Mouse (Mus musculus) heart, postnatal 0 days (tissue): ENCODE results near the gene Pde4a. TPM values are rescaled to one million over a fixed set of nuclear protein-coding genes. Genes with fewer than 3 reads are reported as not detected.

Experiments used
- ATAC-seq: fragments of 200-750 bp; cut with Nextera tagmentation; 2 replicates; pipeline ENCODE4 v1.8.0; 2017; ENCODE audit warnings: low read depth, moderate number of reproducible peaks, moderate library complexity; ENCODE audit not compliant: insufficient read depth
- DNase-seq: peaks from one replicate; pipeline ENCODE4 v3.0.0-alpha.2; 2016; ENCODE audit warnings: low spot score
- H3K27ac ChIP-seq: fragments of 300-500 bp; sonication (generic); 2 replicates; pipeline ENCODE4 v1.5.1; 2014; ENCODE audit warnings: low read depth, mild to moderate bottlenecking
- H3K27me3 ChIP-seq: fragments of 300-500 bp; sonication (generic); 2 replicates; pipeline ENCODE4 v1.6.1; 2014; ENCODE audit warnings: low read length, mixed read lengths; ENCODE audit not compliant: control insufficient read depth, insufficient read depth
- H3K36me3 ChIP-seq: fragments of 300-500 bp; sonication (generic); replicated peaks from 2 replicates; pipeline ENCODE4 v1.6.1; 2014; ENCODE audit warnings: low read length, mixed read lengths; ENCODE audit not compliant: control insufficient read depth, insufficient read depth
- H3K4me1 ChIP-seq: fragments of 300-500 bp; sonication (generic); 2 replicates; pipeline ENCODE4 v1.6.1; 2014; ENCODE audit warnings: antibody characterized with exemption; ENCODE audit not compliant: control insufficient read depth, insufficient read depth
- H3K4me2 ChIP-seq: fragments of 300-500 bp; sonication (generic); 2 replicates; pipeline ENCODE4 v1.6.1; 2014; ENCODE audit warnings: low read depth, mild to moderate bottlenecking, low read length, moderate library complexity
- H3K4me3 ChIP-seq: fragments of 300-500 bp; sonication (generic); 2 replicates; pipeline ENCODE4 v1.5.1; 2014; ENCODE audit warnings: low read depth, low read length
- H3K9ac ChIP-seq: fragments of 300-500 bp; sonication (generic); replicated peaks from 2 replicates; pipeline ENCODE4 v1.6.1; 2014; ENCODE audit warnings: low read depth, low read length, mixed read lengths
- H3K9me3 ChIP-seq: fragments of 300-500 bp; sonication (generic); replicated peaks from 2 replicates; pipeline ENCODE4 v1.6.1; 2016; ENCODE audit warnings: low read length; ENCODE audit not compliant: control insufficient read depth
- CTCF ChIP-seq: IDR thresholded peaks from 2 replicates; pipeline ENCODE4 v1.5.1; 2016; ENCODE audit warnings: antibody characterized with exemption, control low read depth, low read depth
- EP300 ChIP-seq: IDR thresholded peaks from 2 replicates; pipeline ENCODE4 v1.6.1; 2016; ENCODE audit warnings: antibody characterized with exemption, low read depth
- WGBS: fragments of 180-500 bp; shearing (Covaris S2); extraction: QIAGEN DNeasy Blood & Tissue Kit; methylation state at CpG from one replicate; pipeline ENCODE4 v1.1.7; 2014; 5-methylcytosine and 5-hydroxymethylcytosine counted together
- polyA plus RNA-seq: library from polyadenylated mRNA; unstranded; fragments of >200 nt; fragmentation: Nextera tagmentation; extraction: Ambion mirVana; gene quantifications from 2 replicates; pipeline ENCODE4 v1.2.1, GENCODE M21; 2015
- total RNA-seq: library from RNA; depleted of rRNA; stranded (reverse); fragments of >200 nt; gene quantifications from 2 replicates; pipeline ENCODE4 v1.2.3, GENCODE M21; 2014; ENCODE audit warnings: low replicate concordance

Gene Pde4a
- total and polyA plus RNA-seq, 2 experiments from 2014 or later = 14.6 to 17.5 TPM

GRCm38 (mm10) chr9:21206848-21207247 is 41.3 kb downstream of the Pde4a start:
- DNase-seq = no peak
- 88% methylated on average over 6 of the region's 6 CpGs for WGBS
- peaks cover 47% of the 10 kb centered on the region for H3K36me3 ChIP-seq
- H3K4me2 ChIP-seq = no peak overlapping the region
- H3K27me3 ChIP-seq = no peaks in the 10 kb centered on the region
- ATAC-seq = no peak
- no peaks in the 10 kb centered on the region for H3K9me3 ChIP-seq
- H3K9ac ChIP-seq = no peak overlapping the region
- H3K4me1 ChIP-seq = no peaks in the 10 kb centered on the region
- H3K4me3 ChIP-seq = no peak overlapping the region
- H3K27ac ChIP-seq = no peak overlapping the region
- TF ChIP-seq CTCF (no peak), EP300 (no peak)

- Histone ChIP-seq H3K4me2 (no peak overlapping the region), H3K9me3 (no peaks in the 10 kb centered on the region), H3K4me1 (no peaks in the 10 kb centered on the region), H3K27me3 (no peaks in the 10 kb centered on the region), H3K9ac (no peak overlapping the region), H3K27ac (no peak overlapping the region), H3K36me3 (peaks cover 48% of the 10 kb centered on the region), H3K4me3 (no peak overlapping the region)
- DNase-seq (no peak), ATAC-seq (no peak)
- TF ChIP-seq EP300 = no peak
- 79% methylated on average over 2 of the region's 2 CpGs for WGBS
Observed at GRCm38 (mm10) chr9:21208626-21209025, 43.1 kb downstream of the Pde4a start.

GRCm38 (mm10) chr9:21210821-21211220 is 45.3 kb downstream of the Pde4a start:
- TF ChIP-seq CTCF = no peak
- no peak for TF ChIP-seq EP300
- no peaks in the 10 kb centered on the region for H3K9me3 ChIP-seq
- H3K36me3 ChIP-seq = peaks cover 38% of the 10 kb centered on the region
- no peak overlapping the region for H3K9ac ChIP-seq
- H3K4me1 ChIP-seq = no peaks in the 10 kb centered on the region
- H3K4me2 ChIP-seq = no peak overlapping the region
- H3K4me3 ChIP-seq = no peak overlapping the region
- DNase-seq = no peak
- WGBS = 76% methylated on average over 6 of the region's 6 CpGs
- H3K27me3 ChIP-seq = no peaks in the 10 kb centered on the region
- H3K27ac ChIP-seq = no peak overlapping the region
- ATAC-seq = no peak

GRCm38 (mm10) chr9:21211624-21212023 is 46.1 kb downstream of the Pde4a start:
- ATAC-seq (no peak), DNase-seq (no peak)
- Histone ChIP-seq H3K27me3 (no peaks in the 10 kb centered on the region), H3K4me2 (no peak overlapping the region), H3K4me3 (no peak overlapping the region), H3K9ac (no peak overlapping the region), H3K36me3 (peaks cover 33% of the 10 kb centered on the region), H3K9me3 (no peaks in the 10 kb centered on the region), H3K27ac (no peak overlapping the region), H3K4me1 (no peaks in the 10 kb centered on the region)
- TF ChIP-seq CTCF (no peak), EP300 (no peak)
- WGBS = 83% methylated on average over 7 of the region's 7 CpGs

GRCm38 (mm10) chr9:21213617-21214190 is 48.2 kb downstream of the Pde4a start:
- Histone ChIP-seq H3K27ac (no peak overlapping the region), H3K9me3 (no peaks in the 10 kb centered on the region), H3K9ac (no peak overlapping the region), H3K4me1 (no peaks in the 10 kb centered on the region), H3K4me3 (no peak overlapping the region), H3K4me2 (no peak overlapping the region), H3K27me3 (no peaks in the 10 kb centered on the region), H3K36me3 (peaks cover 27% of the 10 kb centered on the region)
- DNase-seq (no peak), ATAC-seq (no peak)
- no peak for TF ChIP-seq EP300
- TF ChIP-seq CTCF = peak; percentile 54
- 43% methylated on average over 7 of the region's 7 CpGs for WGBS

- peaks cover 6% of the 10 kb centered on the region; the same call in 1 of the 2 replicates for H3K4me1 ChIP-seq
- DNase-seq (no peak), ATAC-seq (no peak)
- no peak overlapping the region for H3K4me3 ChIP-seq
- no peak overlapping the region for H3K27ac ChIP-seq
- WGBS = 71% methylated on average over 25 of the region's 25 CpGs
- no peak overlapping the region for H3K4me2 ChIP-seq
- no peak overlapping the region for H3K9ac ChIP-seq
- H3K27me3 ChIP-seq = no peaks in the 10 kb centered on the region
- no peaks in the 10 kb centered on the region for H3K9me3 ChIP-seq
- peaks cover 13% of the 10 kb centered on the region for H3K36me3 ChIP-seq
- no peak for TF ChIP-seq CTCF
- TF ChIP-seq EP300 = no peak
Observed at GRCm38 (mm10) chr9:21216050-21216841, 50.7 kb downstream of the Pde4a start.
